Mouse (Mus musculus) neural tube, embryonic 13.5 days (tissue): ENCODE data around the gene Prss29. TPM values are rescaled to one million over a fixed set of nuclear protein-coding genes. Genes with fewer than 3 reads are reported as not detected.

Experiments used
- ATAC-seq: fragments of 200-750 bp; cut with Nextera tagmentation; 2 replicates; pipeline ENCODE4 v1.8.0; 2017; ENCODE audit warnings: low read depth, mild to moderate bottlenecking, moderate TSS enrichment, moderate library complexity
- H3K27ac ChIP-seq: fragments of 300-500 bp; sonication (generic); replicated peaks from 2 replicates; pipeline ENCODE4 v1.5.1; 2015; ENCODE audit warnings: moderate library complexity, mild to moderate bottlenecking, inconsistent platforms
- H3K27me3 ChIP-seq: fragments of 300-500 bp; sonication (generic); 2 replicates; pipeline ENCODE4 v1.6.1; 2015; ENCODE audit warnings: mild to moderate bottlenecking, inconsistent platforms
- H3K36me3 ChIP-seq: fragments of 300-500 bp; sonication (generic); 2 replicates; pipeline ENCODE4 v1.6.1; 2015; ENCODE audit warnings: mild to moderate bottlenecking, inconsistent platforms
- H3K4me1 ChIP-seq: fragments of 300-500 bp; sonication (generic); replicated peaks from 2 replicates; pipeline ENCODE4 v1.6.1; 2015; ENCODE audit warnings: inconsistent platforms
- H3K4me2 ChIP-seq: fragments of 300-500 bp; sonication (generic); 2 replicates; pipeline ENCODE4 v1.6.1; 2015; ENCODE audit warnings: inconsistent platforms, mild to moderate bottlenecking, moderate library complexity
- H3K4me3 ChIP-seq: fragments of 300-500 bp; sonication (generic); 2 replicates; pipeline ENCODE4 v1.5.1; 2015; ENCODE audit warnings: mild to moderate bottlenecking, inconsistent platforms
- H3K9ac ChIP-seq: fragments of 300-500 bp; sonication (generic); 2 replicates; pipeline ENCODE4 v1.6.1; 2015; ENCODE audit warnings: moderate library complexity, mild to moderate bottlenecking, inconsistent platforms
- H3K9me3 ChIP-seq: fragments of 300-500 bp; sonication (generic); 2 replicates; pipeline ENCODE4 v1.6.1; 2016; ENCODE audit warnings: inconsistent platforms
- WGBS: fragments of 180-500 bp; shearing (Covaris S2); methylation state at CpG from one replicate; pipeline ENCODE4 v1.1.7; 2015; 5-methylcytosine and 5-hydroxymethylcytosine counted together
- polyA plus RNA-seq: library from polyadenylated mRNA; unstranded; fragments of >200 nt; fragmentation: Nextera tagmentation; extraction: Ambion mirVana; gene quantifications from 2 replicates; pipeline ENCODE4 v1.2.1, GENCODE M21; 2015

Gene Prss29
- polyA plus RNA-seq, 1 experiment from 2014 or later = not detected

GRCm38 (mm10) chr17:25363726-25364125, 45.3 kb downstream of the Prss29 start:
- H3K27me3 ChIP-seq = no peaks in the 10 kb centered on the region
- 8% methylated on average over 1 of the region's 1 CpGs for WGBS
- ATAC-seq = no peak
- H3K27ac ChIP-seq = no peak overlapping the region
- H3K4me1 ChIP-seq = no peaks in the 10 kb centered on the region
- H3K9me3 ChIP-seq = no peaks in the 10 kb centered on the region
- H3K36me3 ChIP-seq = no peaks in the 10 kb centered on the region
- H3K4me2 ChIP-seq = no peak overlapping the region
- no peak overlapping the region for H3K4me3 ChIP-seq
- no peak overlapping the region for H3K9ac ChIP-seq

- no peaks in the 10 kb centered on the region for H3K9me3 ChIP-seq
- H3K27ac ChIP-seq = no peak within 1 kb of the TSS
- no peak within 1 kb of the TSS for H3K9ac ChIP-seq
- H3K4me3 ChIP-seq = no peak within 1 kb of the TSS
- H3K27me3 ChIP-seq = no peaks in the 10 kb centered on the region
- no peaks in the 10 kb centered on the region for H3K4me1 ChIP-seq
- H3K36me3 ChIP-seq = no peaks in the 10 kb centered on the region
- no peak within 1 kb of the TSS for H3K4me2 ChIP-seq
- ATAC-seq = no peak
- 75% methylated on average over 2 of the region's 2 CpGs for WGBS
Observed at GRCm38 (mm10) chr17:25366005-25366404, 47.6 kb downstream of the Prss29 start, which contains the start of gene Tpsb2. Tpsb2 (plus strand) TSS chr17:25366305.

GRCm38 (mm10) chr17:25368973-25369372, 50.5 kb downstream of the Prss29 start, which contains the start of gene Tpsg1:
Tpsg1 (plus strand) TSS chr17:25369273.
- ATAC-seq = no peak
- no peak within 1 kb of the TSS for H3K27ac ChIP-seq
- H3K4me3 ChIP-seq = no peak within 1 kb of the TSS
- H3K4me1 ChIP-seq = no peaks in the 10 kb centered on the region
- no peaks in the 10 kb centered on the region for H3K9me3 ChIP-seq
- H3K9ac ChIP-seq = no peak within 1 kb of the TSS
- no peaks in the 10 kb centered on the region for H3K36me3 ChIP-seq
- 83% methylated on average over 3 of the region's 3 CpGs for WGBS
- no peak within 1 kb of the TSS for H3K4me2 ChIP-seq
- H3K27me3 ChIP-seq = no peaks in the 10 kb centered on the region

Other genes starting within 250 kb of the Prss29 start
- 9.0 and 10.8 TPM in 2 replicates for gene Tmem204, start 235.1 kb upstream of the Prss29 start, polyA plus RNA-seq
- 45.7 and 46.7 TPM in 2 replicates for gene Telo2, start 202.7 kb upstream of the Prss29 start, polyA plus RNA-seq
- gene Ptx4, start 197.9 kb upstream of the Prss29 start, polyA plus RNA-seq = not detected in 2 replicates
- 23.7 and 24.4 TPM in 2 replicates for gene Clcn7, start 185.3 kb upstream of the Prss29 start, polyA plus RNA-seq
- gene Ccdc154, start 156.2 kb upstream of the Prss29 start, polyA plus RNA-seq = not detected in 2 replicates
- gene Gm38655, start 143.2 kb upstream of the Prss29 start, polyA plus RNA-seq = not detected in 2 replicates
- 32.6 and 32.7 TPM in 2 replicates for gene BC003965, start 134.1 kb upstream of the Prss29 start, polyA plus RNA-seq
- gene Unkl, start 130.3 kb upstream of the Prss29 start, polyA plus RNA-seq = 9.3 and 11.0 TPM in 2 replicates
- 72.4 and 90.8 TPM in 2 replicates for gene Gnptg, start 78.5 kb upstream of the Prss29 start, polyA plus RNA-seq
- gene Tsr3, start 78.5 kb upstream of the Prss29 start, polyA plus RNA-seq = 62.1 and 62.3 TPM in 2 replicates
- 3.7 and 3.8 TPM in 2 replicates for gene Baiap3, start 62.3 kb upstream of the Prss29 start, polyA plus RNA-seq
- 503 and 513 TPM in 2 replicates for gene Ube2i, start 44.0 kb upstream of the Prss29 start, polyA plus RNA-seq
- gene Prss34, start 20.3 kb upstream of the Prss29 start, polyA plus RNA-seq = not detected in 2 replicates
- gene Prss28, start 10.0 kb upstream of the Prss29 start, polyA plus RNA-seq = not detected in 2 replicates
- gene Tpsab1, start 26.9 kb downstream of the Prss29 start, polyA plus RNA-seq = not detected in 2 replicates
- gene Tpsb2, start 47.7 kb downstream of the Prss29 start, polyA plus RNA-seq = 0.45 TPM in 1 of 2 replicates, not detected in the other
- gene Tpsg1, start 50.6 kb downstream of the Prss29 start, polyA plus RNA-seq = 0.68 TPM in 1 of 2 replicates, not detected in the other
- 12.0 and 12.6 TPM in 2 replicates for gene Cacna1h, start 115.1 kb downstream of the Prss29 start, polyA plus RNA-seq
- 0.57 and 0.87 TPM in 2 replicates for gene Tekt4, start 136.0 kb downstream of the Prss29 start, polyA plus RNA-seq
- 0.39 and 0.42 TPM in 2 replicates for gene Sstr5, start 178.6 kb downstream of the Prss29 start, polyA plus RNA-seq